Mouse (Mus musculus): ENCODE data around the gene Tulp4.

Gene Tulp4

DNA sequence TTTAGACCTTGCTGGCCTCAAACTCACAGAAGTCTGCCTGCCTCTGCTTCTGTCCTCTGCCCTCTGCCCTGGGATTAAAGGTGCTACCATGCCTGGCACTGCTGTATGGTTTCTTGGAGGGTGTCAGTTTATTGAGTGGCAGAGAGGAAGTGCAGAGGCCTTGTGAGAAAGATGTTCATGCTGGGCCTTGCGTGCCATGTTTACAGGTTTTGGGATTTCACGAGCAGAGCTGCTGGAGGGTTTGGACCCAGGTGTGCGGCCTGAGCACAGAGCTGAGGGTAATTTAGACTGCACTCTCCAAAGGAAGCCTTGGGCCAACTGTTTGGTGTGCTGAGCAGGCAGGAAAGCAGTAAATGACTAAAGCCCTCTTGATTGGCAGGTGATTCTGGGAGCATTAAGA, 11.7 kb downstream of the Tulp4 start:
- in situ Hi-C loops (cut with MboI; ENCODE audit: unreplicated experiment in 2 of 2), result loop anchor here in 1 of 2 experiments (25.0 kb wide), 1 partner anchor 169 kb away; no protein-coding TSS in a partner anchor

DNA sequence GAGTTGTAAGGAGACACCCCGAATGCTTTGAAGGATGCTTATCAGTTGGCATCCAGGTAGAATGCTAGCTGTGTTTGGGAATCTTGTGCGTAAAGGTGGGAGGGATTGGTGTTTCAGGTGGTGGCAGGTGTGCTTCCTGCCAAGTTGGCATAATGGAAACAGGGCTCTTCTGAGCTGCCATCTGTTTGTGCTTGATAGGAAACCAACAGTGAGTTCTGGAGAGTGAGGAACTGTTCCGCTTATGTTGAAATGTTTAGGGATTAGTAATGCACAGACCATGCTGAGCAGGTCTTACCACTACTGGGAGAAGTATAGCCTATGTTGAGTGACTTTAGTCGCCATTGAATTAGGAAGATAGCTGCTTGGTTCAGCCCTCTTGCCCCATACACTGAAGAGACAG, 12.6 kb downstream of the Tulp4 start:
- in situ Hi-C loops (cut with MboI; ENCODE audit: unreplicated experiment in 2 of 2), result loop anchor here in 1 of 2 experiments (25.0 kb wide), 1 partner anchor 168 kb away; no protein-coding TSS in a partner anchor

DNA sequence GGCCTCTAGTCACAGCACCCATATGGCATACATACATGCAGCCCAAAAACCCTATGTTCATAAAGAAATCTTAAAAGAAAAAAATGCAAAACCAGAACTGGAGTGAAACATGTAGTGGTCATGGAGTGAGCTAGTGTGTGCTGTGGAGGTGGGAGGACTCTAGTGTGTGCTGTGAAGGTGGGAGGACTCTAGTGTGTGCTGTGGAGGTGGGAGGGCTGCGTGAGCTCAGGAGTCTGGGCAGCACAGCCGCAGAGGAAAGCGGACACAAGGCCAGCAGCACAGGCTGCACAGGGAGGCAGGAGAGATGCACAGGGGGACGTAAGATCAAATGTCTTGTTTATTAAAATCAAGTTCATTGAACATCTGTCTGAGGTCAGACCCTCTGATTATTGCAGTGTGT, 17.5 kb downstream of the Tulp4 start:
- in situ Hi-C loops (cut with MboI; ENCODE audit: unreplicated experiment in 2 of 2), result loop anchor here in 1 of 2 experiments (25.0 kb wide), 1 partner anchor 164 kb away; no protein-coding TSS in a partner anchor

DNA sequence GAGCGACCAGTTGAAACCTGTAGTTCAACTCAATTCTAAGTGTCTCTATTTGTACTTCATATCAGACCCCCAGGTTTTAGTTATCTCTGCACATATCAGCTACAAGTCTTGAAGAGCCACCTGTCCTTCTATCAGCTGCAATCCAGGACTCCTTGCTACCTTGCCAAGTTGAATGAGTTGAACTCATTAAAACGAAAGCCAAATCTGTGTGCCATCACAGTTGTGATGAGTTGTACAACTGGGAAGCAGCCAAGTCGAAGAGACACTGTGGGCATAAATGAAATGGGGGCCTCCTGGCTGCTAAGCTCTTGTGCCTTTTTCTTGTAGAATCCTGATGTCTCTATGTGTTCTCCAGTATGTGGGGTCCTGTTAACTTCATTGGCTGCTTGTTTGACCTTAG, 19.2 kb downstream of the Tulp4 start:
- in situ Hi-C loops (cut with MboI; ENCODE audit: unreplicated experiment in 2 of 2), result no loop called here

DNA sequence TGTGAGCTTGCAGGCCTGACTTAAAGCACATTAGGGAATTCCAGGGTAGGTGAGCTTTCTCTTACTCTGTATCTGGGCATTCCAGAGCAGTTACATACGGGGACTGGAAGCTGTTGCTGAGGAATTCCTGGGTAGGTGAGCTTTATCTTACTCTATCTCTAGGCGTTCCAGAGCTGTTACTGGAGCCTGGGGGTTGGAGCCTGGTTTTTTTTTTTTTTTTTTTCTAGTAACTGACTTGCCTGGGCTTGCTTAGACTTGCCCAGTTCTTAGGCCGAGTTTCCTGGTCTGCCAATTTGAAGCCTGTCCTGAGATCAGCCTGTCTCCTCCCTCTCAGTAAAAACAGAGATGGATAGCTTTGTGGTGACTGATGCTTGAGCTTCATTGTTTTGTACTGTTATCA, 21.8 kb downstream of the Tulp4 start:
- in situ Hi-C loops (cut with MboI; ENCODE audit: unreplicated experiment in 2 of 2), result no loop called here

DNA sequence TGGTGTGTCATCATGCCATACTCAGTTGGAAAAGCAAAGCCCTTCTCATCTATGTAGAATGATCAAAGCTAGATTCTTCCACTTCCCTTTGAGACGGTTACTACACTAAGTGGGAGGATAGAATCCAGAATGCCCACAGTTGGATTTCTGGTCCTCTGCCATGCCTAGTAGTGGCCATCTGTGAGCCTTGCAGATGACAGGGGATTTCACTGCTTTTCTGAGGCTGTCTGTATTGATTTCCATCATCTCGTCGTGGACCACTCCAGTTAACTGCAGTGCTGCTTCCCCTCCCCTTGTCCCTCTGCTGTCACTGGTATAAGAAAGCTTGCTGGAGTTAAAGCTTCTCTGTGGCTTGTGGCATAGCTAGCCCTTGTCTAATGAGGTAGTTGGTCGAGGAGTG, 23.1 kb downstream of the Tulp4 start:
- in situ Hi-C loops (cut with MboI; ENCODE audit: unreplicated experiment in 2 of 2), result no loop called here

DNA sequence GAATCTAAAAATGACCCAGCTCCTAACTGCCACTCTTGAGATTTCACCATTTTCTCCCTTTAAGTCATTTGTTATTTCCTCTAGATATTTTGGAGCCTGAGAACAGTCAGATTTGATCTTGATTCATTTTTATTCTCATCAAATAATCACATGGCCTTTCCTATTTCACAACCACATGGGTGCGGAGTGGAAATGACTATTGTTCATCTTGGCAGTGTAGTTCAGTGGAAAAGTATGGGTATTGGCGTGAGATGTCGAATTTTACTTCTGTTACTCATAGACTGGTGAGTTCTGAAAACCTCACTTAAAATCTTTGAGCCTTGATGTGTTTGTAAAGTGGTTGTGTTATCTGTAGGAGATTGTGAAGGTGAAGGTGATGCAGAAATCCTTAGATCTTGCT, 24.8 kb downstream of the Tulp4 start:
- in situ Hi-C loops (cut with MboI; ENCODE audit: unreplicated experiment in 2 of 2), result no loop called here

DNA sequence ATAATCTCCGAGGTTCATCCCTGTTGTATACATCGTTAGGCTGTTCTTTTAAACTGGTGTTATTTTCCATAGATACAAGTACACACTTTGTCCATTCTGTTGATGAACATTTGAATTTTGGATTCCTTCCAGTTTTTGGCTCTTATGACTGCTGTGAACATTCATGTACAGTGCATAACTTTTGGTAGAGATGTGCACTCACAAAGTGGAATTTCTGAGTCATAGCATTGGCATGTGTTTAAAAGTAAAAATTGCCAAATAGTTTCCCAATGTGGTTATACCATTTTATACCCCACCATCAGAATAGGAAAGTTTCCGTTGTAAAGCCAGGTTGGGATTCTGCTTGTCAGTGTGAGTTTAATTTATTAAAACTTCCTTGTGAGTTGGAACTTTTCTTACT, 34.6 kb downstream of the Tulp4 start:
- in situ Hi-C loops (cut with MboI; ENCODE audit: unreplicated experiment in 2 of 2), result no loop called here

DNA sequence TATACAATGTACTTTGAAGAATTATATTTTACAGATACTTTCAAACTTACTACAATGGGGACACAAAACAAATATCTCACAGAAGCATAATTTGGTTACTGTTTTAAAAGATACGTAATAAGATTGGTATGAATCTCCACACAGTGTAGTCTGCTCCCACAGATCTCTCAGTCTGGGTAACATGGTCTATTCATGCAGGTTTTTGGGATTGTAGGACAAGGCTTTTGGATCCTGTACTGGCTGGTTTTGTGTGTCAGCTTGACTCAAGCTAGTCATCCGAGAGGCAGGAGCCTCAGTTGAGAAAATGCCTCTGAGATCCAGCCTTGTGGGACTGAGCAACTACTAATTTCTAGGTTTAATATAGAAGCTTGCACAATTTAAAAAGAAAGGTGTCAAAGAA, 35.1 kb downstream of the Tulp4 start:
- in situ Hi-C loops (cut with MboI; ENCODE audit: unreplicated experiment in 2 of 2), result no loop called here

DNA sequence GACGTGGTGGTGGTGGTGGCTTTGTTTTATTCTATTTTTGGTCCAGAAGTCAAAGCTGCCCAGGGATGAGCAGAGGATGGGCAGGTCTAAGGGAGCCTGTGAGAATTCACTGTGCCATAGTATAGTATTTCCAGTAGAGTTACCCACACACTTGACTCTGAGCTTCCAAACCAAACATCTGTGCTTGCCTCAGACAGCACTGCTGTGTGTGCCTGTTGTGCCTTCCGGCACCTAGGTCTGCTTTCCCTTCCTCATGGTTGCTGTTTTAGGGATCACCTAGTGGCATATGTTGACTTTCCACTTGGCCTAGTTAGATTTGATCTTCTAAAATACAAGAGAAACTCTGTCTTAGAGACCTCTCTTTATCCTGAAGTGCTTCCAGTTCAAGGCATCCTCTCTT, 39.0 kb downstream of the Tulp4 start:
- in situ Hi-C loops (cut with MboI; ENCODE audit: unreplicated experiment in 2 of 2), result no loop called here

DNA sequence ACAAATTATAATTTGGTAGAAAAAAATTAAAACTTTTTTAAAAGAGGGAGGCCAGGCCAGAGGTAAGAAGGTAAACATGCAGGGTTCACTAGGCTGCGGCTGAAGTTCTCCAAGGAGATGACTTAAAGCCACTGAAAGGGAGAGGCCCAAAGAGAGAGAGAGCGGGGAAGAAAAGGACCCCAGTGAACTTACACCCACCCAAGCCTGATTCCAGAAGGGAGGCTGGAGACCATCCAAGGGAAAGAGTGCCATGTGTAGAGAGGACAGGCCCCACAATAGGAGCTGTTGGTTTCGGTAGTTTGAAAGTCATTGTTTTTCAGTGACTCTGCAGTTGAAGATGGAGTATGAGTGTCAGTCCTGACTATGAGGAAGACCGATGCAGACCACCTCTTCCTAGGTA, 46.7 kb downstream of the Tulp4 start:
- in situ Hi-C loops (cut with MboI; ENCODE audit: unreplicated experiment in 2 of 2), result loop anchor here in 1 of 2 experiments (10.0 kb wide), 1 partner anchor 62 kb away; no protein-coding TSS in a partner anchor

DNA sequence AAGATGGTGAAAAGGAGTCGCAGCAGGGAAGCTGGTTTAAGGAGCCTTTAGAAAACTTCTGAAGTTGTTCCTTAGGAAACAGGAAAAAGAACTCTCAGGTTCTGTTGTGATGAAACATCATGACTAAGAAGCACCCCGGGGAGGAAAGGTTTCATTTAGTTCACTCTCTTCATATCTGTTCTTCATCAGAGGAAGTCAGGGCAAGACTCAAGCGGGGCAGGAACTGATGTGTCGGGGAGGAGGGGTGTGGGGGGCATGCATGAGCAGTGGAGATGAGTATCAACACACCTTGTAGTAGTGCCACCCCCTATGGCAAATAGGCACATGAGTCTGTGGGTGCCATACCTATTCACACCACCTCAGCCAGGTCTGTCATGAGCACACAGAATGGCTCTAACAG, 47.3 kb downstream of the Tulp4 start:
- in situ Hi-C loops (cut with MboI; ENCODE audit: unreplicated experiment in 2 of 2), result loop anchor here in 1 of 2 experiments (10.0 kb wide), 1 partner anchor 61 kb away; no protein-coding TSS in a partner anchor

DNA sequence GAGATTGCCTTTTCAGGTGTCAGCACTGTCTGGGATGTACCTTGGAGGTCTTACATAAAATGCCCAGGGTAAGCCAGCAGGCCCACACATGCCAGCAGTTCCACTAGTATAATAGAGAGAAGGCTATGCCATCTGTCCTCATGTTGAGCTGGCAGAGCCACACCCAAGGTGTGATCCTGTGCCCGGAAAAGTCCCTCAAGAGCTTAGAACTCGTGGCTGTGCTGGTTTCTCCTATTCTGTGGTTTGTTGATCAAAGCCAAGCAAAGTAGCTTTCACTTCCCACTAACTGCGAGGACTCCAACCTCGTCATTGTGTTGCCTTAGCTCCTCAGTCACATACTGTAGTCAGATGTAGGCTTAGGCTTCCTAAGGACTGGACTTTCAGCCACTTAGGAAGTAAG, 48.1 kb downstream of the Tulp4 start:
- in situ Hi-C loops (cut with MboI; ENCODE audit: unreplicated experiment in 2 of 2), result loop anchor here in 1 of 2 experiments (10.0 kb wide), 1 partner anchor 60 kb away; no protein-coding TSS in a partner anchor

DNA sequence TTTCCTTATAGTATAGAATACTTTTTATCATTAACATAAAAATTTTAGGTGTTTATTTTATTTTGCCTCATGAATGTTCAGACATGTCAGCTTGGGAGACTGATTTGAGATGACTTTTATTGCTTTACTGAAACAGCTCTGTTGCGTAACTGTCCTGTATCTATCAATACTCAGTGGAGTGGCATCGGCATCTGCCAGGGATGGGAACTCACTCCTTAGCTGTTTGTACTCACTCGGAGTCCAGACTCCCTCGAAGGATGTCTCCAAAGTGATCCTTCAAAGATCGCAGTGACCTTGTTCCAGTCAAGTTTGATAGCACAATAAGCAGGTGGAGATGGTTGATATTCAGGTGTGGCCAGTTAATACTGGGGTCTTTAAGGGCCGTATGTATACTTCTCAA, 54.3 kb downstream of the Tulp4 start:
- in situ Hi-C loops (cut with MboI; ENCODE audit: unreplicated experiment in 2 of 2), result no loop called here

DNA sequence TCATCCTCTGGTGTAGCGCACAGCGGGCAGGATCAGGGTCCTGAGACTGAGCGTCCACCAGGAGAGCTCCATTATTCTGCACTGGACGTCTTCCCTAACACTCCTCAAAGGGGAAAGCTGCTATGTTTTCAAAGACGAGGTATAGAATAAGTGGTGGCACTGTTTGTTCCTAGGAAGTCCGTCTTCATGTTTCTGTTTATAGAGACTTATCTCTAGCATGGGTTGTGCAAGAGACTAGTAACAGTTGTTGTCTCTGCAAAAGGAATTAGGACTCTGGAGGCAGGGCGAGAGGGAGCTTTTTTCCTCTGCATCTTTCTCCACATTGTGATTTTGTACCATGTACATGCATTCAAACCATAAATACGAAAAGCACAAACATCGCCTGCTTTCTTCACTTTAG, 55.7 kb downstream of the Tulp4 start:
- in situ Hi-C loops (cut with MboI; ENCODE audit: unreplicated experiment in 2 of 2), result no loop called here

DNA sequence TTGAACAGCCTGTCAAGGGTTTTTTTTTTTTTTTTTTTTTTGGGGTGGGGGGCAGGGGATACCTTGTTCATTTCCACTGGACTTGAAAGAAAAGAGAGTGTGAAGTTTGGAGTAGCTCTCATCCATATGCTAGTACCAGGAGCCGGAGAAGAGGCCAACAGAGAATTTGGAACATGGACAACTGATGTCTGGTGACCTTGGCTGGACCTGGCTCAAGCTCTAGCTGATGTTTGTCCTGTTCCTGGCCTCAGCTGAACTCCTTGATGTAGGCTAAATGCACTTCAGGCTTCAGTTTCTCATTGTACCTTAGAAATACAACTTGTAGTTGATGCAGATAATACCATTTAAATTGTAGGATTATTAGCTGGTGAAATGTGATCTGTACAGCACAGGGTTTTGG, 56.5 kb downstream of the Tulp4 start:
- in situ Hi-C loops (cut with MboI; ENCODE audit: unreplicated experiment in 2 of 2), result no loop called here

DNA sequence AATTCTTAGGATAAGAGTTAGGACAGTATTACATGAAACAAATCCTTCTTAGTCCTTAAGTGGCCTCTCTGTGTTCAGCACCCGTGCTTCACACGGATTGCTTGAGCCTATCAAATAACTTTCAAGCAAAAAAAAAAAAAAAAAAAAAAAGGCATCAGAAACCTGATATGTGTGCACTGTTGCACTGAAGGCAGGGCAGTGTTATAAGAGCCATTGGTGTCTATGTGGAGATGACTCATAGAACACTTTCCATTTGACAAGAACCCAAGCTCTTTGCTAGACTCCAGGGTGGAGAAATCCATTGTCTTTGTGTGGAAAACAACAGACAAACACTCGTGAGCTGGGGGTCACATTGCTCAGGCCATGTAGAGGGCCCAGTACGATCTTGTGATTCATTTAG, 58.7 kb downstream of the Tulp4 start:
- in situ Hi-C loops (cut with MboI; ENCODE audit: unreplicated experiment in 2 of 2), result no loop called here

DNA sequence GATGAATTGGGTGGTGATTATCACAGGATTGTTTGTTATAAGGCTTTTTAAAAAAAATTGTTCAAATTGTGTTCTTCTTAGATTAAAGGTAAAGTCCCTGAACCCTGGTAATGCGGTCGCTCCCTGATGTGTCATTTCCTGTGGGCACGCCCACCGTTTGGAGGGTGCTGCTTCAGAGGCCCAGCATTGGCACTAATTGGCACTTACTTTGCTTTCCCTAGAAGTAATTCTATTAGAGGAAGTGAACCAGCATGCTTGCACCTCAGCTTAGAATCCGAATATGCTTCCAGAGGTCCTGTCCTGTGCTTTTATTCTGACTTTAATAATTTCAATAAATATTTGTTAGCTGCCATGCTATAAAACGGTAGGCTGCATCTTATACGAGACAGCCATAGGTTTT, 66.2 kb downstream of the Tulp4 start:
- in situ Hi-C loops (cut with MboI; ENCODE audit: unreplicated experiment in 2 of 2), result no loop called here

DNA sequence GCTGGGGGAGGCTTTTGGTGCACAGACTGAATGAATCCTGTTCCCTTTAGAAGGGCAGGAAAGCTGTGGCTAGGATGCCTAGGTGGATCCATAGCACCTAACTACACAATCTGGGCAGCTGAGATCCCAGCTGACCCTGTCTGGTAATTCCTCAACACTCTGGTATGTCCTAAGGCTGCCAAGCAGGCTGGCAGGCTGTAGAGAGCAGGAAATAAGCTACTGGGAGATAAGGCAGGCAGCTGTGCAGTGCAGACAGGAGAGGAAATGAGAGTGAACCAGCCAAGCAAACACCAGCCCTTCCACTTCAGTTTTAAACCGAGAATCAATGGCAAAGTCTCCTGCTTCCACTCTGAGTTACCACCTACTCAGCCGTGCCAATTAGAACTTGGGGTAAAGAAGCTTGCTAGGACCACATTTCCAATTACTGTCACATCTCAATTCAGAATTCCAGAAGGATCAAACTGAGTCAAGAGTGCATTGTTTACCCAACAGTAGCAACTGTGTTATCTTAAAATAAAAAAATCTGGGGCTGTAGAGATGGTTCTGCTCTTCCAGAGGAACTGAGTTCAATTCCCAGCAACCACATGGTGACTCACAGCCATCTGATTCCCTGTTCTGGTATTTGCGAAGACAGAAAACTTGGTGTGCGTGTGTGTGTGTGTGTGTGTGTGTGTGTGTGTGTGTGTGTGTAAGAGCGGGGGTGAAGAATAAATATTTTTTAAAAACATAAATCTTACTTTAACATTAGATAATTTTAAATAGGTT, 66.9 kb downstream of the Tulp4 start:
- in situ Hi-C loops (cut with MboI; ENCODE audit: unreplicated experiment in 2 of 2), result no loop called here

DNA sequence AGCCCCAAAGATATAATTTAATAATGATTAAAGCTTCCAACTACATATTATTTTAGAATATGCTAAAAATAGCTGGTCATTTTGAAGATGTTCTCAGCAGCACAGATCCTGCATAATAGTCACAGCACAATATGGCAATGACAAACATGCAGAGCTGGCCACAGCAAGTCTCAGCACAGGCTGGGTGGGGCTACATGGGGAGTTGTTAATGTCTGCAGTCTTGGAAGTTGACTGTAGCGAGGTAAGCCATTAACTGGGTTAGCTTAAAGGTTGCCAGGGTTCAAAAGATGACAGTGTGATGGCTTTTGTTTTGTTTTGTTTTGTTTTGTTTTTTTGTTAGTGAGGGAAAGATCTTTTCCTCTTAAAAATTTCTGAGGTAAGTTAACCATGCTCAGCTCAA, 68.3 kb downstream of the Tulp4 start:
- in situ Hi-C loops (cut with MboI; ENCODE audit: unreplicated experiment in 2 of 2), result no loop called here

DNA sequence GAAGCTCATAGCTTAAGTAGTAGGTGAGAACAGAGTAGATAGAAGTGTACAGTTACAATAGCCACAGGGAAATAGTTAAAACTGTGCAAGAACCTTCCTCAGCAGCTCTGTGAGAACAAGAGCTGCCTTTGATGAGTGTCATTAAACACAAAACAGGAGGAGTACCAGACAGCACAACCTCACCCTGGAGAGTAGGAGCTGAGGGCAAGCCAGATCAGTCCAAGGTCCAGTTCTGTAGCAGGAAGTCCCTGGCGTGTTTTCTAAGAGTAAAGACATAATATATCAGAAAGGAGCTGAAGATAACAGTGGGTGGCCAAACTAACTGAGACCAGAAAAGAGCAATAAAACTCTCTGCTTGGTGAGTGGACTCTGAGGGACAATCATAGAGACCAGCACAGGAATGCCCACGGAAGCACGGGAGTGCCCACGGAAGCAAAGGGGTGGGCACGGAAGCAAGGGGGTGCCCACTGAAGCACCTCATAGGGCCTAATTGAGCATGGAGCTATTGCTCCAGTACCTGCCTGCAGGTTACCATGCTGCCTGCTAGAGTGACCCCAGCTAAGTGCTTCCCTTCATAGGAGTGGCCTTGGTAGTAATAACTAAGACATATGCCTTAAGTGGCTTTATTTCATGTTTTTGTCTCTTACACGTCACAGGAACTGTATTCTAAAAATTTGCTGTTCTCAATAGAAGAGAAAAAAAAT, 72.5 kb downstream of the Tulp4 start:
- in situ Hi-C loops (cut with MboI; ENCODE audit: unreplicated experiment in 2 of 2), result no loop called here

DNA sequence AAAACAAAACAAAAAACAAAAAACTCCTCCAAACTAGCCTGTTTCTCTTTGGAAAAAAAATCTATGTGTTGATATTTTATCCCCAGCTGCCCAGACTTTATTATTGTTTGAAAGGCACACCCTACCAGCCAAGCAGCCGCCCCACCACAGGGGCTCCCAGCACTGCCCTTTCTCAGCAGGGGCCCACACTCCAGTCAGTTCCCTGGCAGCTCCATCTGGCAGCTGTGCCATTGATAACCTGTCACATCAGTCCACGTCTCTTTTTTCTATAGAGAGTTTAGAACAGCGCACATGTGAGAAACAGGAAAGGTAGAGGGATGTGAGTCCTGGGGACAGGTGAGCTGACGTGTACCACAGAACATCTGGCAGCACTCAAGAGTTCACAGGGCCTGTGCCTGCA, 73.2 kb downstream of the Tulp4 start:
- in situ Hi-C loops (cut with MboI; ENCODE audit: unreplicated experiment in 2 of 2), result no loop called here

Measured in v-Abl transformed pro-B cells (cell line).